Mouse (Mus musculus) cerebellum, postnatal 25 days (tissue): ENCODE measurements at regions not wholly inside any gene's neighbourhood (a gene's known extent, or its start where the extent isn't known, plus 50 kb on each side); places are given as distances from the start of the nearest gene placed in this dataset.
A peak's percentile ranks its signal among the peaks of the same experiment; 100 is the strongest.

ENCODE experiments used
- DNase-seq, 2 experiments: peaks; one replicate each; pipeline ENCODE4 v3.0.0; 2021; ENCODE audit warnings: mixed read lengths in 2 of 2

DNA sequence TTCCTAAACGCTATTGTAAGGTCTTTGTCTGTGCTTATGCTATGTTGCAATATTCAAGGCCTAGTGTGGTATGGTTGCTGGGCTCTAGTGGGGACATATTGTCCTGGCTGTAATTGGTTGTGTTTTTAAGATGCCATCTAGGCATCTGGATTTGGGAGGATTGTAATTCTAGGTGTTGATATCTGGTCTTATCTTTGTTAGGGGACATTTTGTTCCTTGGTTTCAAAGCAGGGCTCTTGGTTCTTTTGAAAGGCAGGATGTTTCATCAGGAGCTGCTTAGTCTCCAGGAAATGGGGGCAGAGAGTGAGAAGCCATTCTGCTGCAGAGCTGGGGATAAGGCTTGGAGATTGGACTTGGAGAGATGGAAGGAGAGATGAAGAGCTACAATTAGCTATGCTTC, 194.7 kb upstream of the Usp24 start:
- DNase-seq = no peak

DNA sequence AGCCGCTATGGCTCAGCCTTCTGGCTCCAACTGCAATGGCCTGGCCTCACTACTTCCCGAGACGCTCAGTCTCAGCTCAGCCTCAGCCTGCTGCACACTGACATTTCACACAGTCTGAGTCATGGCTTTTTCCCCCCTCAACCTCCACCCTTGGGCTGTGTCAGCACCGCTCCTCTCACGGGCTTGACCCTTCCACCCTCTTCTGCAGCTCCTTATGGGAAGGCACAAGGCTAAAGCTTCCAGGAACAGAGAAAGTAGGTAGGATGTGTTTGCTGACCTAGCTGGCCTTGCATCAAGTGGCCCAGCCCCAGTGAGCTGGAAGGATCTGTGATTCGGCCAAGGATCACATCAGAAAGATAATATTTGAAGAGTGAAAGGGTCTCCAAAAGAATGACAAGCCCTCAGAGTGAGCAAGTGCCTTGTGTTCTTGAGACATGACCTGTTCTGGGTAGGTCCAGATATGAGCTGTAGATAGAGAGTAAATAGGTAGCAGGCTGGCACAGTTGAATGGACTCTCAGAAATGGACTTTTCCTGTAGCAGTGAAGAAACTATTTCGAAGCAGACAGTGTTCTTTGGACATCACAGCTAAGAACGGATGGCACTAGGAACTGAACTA, 192.9 kb upstream of the Usp24 start:
- no peak for DNase-seq

GRCm38 (mm10) chr4:106127199-106127598, 188.8 kb upstream of the Usp24 start:
- DNase-seq = no peak

- DNase-seq = peak in 1 of 2 experiments; percentile 30
Observed at GRCm38 (mm10) chr4:106127641-106128040, 188.4 kb upstream of the Usp24 start.

GRCm38 (mm10) chr4:106129327-106129726, 186.7 kb upstream of the Usp24 start:
- no peak for DNase-seq

- no peak for DNase-seq
Observed at GRCm38 (mm10) chr4:106129803-106130202, 186.2 kb upstream of the Usp24 start.

- DNase-seq = no peak
Observed at GRCm38 (mm10) chr4:106133746-106134730, 182.0 kb upstream of the Usp24 start.

DNA sequence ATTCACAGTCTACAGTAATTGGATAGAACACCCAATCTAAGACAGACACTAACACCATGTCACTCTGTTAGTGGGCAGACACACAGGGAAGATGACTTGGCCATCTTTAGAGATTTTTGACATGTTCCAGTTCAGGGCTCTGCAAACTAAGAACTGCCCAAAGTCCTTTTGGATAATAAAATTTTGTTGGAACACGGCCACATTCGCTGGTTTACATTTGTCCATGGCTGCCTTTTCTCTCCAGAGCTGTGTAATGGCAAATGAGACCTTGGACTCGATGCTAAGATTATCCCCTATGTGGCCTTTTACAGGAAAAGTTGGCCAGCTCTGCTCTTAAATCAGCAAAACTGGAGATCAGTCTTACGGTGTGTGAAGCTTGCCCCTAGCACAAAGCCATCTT, 173.3 kb upstream of the Usp24 start:
- DNase-seq = no peak

DNA sequence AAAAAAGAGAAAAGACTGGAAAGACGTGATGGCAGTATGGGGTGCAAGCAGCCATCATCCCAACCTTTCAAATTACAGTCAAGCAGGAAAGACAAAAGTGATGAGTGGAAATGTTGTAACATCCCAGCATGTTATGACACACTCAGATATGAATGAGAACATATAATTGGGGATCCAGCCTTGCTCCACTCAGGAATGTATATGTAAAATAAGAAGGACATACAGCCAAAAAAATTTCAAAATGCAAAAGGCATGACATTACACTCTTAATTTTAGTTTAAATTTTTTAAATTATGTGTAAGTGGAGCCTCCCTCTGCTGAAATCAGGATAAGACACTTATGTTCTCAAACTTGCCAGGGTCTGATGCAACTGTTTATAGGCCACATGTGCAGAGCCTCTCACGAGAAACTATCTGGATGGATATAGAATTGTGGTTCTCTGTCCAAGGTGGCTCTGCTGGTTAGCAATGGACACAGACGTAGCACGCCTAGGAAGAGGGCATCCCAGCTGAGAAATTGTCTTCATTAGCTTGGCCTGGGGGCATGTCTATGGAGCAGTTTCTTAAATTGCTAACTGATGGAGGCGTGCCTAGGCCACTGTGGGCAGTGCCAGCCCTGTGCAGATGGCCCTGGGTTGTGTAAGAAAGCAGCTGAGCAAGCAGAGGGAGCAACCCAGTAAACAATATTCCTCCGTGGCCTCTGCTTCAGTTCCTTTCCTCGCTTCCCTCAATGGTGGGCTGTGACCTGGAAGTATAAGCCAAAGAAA, 171.5 kb upstream of the Usp24 start:
- peak in 1 of 2 experiments; percentile 9 for DNase-seq

- DNase-seq = peak; percentile 25 to 29
Observed at GRCm38 (mm10) chr4:106146919-106147460, 169.0 kb upstream of the Usp24 start.

DNA sequence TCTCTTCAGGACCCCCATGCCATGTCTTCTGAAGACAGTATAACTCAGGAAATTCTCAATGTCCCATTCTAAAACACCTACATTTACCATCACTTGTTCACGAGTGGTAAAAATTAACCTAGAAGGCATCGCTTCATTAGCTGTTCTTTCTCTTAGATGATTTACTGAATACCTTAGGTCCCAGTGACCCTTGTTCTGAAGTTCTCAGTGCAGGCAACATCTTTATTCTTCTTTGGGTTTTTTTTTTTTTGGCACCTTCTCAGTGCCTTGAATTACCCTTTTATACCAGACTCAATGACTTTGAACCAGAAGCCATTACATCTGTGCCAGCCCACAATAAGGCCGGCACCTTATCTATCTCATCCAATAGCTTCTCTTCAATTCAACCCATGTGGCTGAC, 167.1 kb upstream of the Usp24 start:
- no peak for DNase-seq

- DNase-seq = no peak
Observed at GRCm38 (mm10) chr4:106149471-106150048, 166.5 kb upstream of the Usp24 start.

DNA sequence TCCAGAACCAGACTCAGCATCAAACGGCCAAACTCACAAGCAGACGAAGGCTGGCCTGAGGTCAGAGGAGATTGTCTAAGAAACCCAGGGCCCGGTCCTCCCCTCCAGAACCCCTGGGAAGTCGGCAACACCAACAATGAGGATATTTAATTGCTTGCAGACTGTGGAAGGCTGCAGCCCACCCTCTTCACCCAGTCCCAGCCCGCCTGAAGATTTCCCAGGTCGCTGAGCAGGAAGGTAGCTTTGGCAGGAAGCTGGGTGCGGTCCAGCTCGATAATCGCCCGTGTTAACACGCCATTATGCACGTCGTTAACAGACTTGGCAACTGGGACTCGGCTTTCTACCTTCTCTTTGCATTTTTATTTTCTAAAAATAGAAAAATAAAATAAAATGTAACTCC, 165.2 kb upstream of the Usp24 start:
- no peak for DNase-seq

DNA sequence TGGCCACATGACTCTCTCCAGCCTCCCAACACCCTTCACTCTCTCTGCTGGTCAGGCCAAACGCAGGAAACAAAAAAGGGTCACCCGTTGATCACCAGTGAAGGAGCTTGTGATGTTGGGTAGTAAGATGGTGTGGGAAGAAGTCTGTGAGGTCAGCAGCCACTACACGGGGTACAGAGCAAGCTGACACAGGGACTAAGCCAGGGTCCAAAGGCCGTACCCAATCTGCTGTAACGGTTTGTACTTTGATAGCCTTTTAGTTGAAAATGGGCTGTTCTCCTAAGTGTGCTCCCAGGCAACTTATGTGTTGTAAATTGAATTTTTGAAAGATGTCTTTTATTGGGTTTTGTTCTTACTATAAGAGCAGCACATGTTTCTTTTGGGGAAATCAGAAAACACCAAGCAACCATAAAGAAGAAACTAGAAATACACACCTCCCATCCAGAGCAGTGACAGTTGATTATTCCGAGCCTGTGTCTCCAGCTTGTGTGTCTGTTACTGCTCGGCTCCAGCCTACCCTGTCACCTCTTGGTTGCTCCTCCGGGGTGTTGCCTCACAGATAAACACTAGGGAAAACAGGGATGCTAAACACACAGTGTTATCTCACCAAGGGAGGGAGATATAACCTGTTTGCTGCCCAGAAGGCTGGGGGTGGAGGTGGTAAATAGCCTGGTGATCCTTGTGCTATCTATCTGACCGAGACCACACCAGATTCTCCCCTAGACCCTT, 158.4 kb upstream of the Usp24 start:
- DNase-seq = no peak

DNA sequence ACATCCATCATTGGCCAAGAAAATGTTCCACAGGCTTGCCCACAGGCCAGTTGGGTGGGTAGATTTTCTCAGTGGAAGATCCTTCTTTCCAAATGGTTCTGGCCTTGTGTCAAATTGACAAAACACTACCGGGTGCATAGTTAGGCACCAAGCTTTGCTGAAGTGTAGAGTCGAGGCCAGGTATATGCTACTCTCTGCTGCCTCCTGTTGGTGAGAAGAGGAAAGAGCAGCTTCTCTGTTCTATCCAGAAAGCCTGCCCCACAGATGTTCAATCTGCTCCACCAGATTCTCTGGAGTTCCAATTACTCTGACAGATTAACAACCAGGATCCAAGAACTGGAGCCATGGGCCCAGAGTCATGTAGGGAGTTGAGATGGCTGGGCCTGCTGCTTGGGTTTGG, 154.4 kb upstream of the Usp24 start:
- DNase-seq = no peak

DNA sequence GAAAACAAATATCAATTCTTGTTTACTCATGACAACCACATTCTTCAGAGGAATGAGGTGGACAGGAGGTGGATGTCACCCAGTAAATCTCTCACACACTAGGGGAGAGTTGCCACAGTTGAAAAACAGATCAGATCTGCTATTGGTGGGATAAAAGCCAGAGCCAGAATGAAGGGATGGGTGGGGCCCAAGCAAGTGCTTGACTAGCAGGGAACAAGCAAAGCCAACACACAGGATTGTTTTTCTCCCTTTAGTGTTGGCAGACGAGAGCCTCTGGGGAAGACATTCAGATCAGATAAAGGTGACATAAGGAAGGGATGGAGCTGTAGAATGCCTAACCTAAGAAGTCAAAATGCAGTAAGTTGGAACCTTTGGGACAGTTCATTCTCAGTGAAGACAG, 153.5 kb upstream of the Usp24 start:
- DNase-seq = no peak

DNA sequence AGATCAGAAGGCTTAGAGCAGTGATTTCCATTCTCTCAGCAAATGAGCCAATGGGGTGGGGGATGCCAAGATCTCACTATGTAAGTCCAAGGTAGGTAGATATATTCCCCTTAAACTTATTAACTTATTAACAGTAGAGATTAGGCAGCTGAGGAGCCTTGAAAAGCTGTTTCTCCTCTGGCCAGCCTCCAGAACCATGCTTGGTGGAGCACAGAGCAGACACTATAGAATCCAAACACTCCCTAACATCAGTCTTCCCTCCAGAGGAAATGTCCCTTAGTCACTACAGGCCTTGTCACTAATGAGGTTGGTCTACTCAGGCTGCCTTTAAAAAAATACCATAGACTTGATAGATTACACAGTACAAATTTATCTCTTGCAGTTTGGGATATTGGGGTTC, 152.8 kb upstream of the Usp24 start:
- no peak for DNase-seq

- DNase-seq = no peak
Observed at GRCm38 (mm10) chr4:106167716-106168115, 148.3 kb upstream of the Usp24 start.

DNA sequence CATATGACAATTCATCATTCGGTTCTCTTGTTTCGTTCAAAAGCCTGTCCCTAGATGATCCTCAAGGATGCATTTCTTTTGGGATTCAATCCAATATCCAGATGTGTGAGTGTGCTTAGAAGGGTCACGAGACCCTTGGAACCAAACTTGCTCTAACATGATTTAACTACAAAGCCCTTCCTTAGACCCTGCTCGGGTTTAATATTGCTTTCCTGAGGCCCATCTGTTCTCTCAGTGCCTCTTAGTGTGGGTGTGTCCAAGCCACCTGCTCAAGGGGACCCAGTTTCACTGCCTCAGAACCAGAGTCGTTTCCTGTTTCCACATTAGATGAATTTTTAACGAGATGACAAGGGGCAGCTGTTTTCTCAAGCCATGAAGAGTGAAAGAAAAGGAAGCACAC, 147.3 kb upstream of the Usp24 start:
- no peak for DNase-seq

DNA sequence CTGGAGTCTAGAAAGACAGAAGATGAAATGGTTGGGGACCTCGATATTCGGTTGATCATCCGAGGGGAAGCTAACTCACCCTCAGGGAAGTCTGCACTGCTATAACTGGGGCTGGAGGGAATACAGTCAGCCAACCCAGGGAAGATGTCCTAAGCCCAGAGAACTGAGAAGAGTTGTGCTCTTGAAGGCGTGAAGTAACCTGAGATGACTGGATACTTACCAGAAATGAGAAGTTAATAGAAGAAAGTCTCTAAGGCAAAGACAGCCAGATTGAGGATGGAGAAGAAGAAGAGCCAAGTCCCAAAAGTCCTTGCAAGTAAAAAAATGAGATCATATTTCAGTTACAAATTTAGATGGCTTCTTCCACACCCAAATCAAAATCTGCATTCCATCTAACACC, 146.5 kb upstream of the Usp24 start:
- no peak for DNase-seq

DNA sequence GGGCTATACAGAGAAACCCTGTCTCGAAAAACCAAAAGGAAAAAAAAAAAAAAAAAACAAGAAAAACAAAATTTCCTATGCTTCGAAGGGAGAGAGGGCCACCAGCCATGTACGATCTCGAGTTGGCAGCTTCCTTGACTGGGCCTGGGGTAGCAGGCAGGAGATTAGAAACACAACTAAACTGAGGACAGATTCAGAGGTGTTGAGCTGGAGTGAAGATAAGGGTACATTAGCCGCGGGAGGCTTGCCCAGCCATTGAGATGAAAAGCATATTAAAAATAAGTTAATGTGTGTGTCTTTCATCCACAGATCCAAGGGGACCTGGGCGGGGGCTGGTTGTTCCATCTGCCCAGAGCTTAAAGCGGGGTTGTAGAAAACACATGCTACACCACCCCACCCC, 145.3 kb upstream of the Usp24 start:
- no peak for DNase-seq

GRCm38 (mm10) chr4:106175352-106175751, 140.7 kb upstream of the Usp24 start:
- DNase-seq = no peak
